Mouse (Mus musculus) hindbrain, embryonic 14.5 days (tissue): ENCODE measurements around the gene Mrps9. TPM values are rescaled to one million over a fixed set of nuclear protein-coding genes. Genes with fewer than 3 reads are reported as not detected.
A peak's percentile ranks its signal among the peaks of the same experiment; 100 is the strongest.

ENCODE experiments used
- ATAC-seq: fragments of 200-750 bp; cut with Nextera tagmentation; 2 replicates; pipeline ENCODE4 v1.8.0; 2017; ENCODE audit warnings: moderate number of reproducible peaks, mild to moderate bottlenecking, moderate TSS enrichment, moderate library complexity; ENCODE audit not compliant: low FRiP score
- DNase-seq: peaks from one replicate; pipeline ENCODE4 v3.0.0-alpha.2; 2015; ENCODE audit warnings: low spot score
- H3K27ac ChIP-seq: fragments of 300-500 bp; sonication (generic); 2 replicates; pipeline ENCODE4 v1.5.1; 2014; ENCODE audit warnings: mild to moderate bottlenecking, moderate library complexity
- H3K27me3 ChIP-seq: fragments of 300-500 bp; sonication (generic); 2 replicates; pipeline ENCODE4 v1.6.1; 2014; ENCODE audit warnings: mild to moderate bottlenecking, low read length, mixed read lengths; ENCODE audit not compliant: control insufficient read depth, insufficient read depth
- H3K36me3 ChIP-seq: fragments of 300-500 bp; sonication (generic); replicated peaks from 2 replicates; pipeline ENCODE4 v1.6.1; 2014; ENCODE audit not compliant: control insufficient read depth, insufficient read depth
- H3K4me1 ChIP-seq: fragments of 300-500 bp; sonication (generic); replicated peaks from 2 replicates; pipeline ENCODE4 v1.6.1; 2014; ENCODE audit warnings: antibody characterized with exemption, low read length, mixed read lengths; ENCODE audit not compliant: control insufficient read depth, insufficient read depth
- H3K4me2 ChIP-seq: fragments of 300-500 bp; sonication (generic); replicated peaks from 2 replicates; pipeline ENCODE4 v1.6.1; 2014; ENCODE audit warnings: mild to moderate bottlenecking, moderate library complexity
- H3K4me3 ChIP-seq: fragments of 300-500 bp; sonication (generic); replicated peaks from 2 replicates; pipeline ENCODE4 v1.5.1; 2014; ENCODE audit warnings: mild to moderate bottlenecking, low read length
- H3K9ac ChIP-seq: fragments of 300-500 bp; sonication (generic); 2 replicates; pipeline ENCODE4 v1.6.1; 2014
- H3K9me3 ChIP-seq: fragments of 300-500 bp; sonication (generic); 2 replicates; pipeline ENCODE4 v1.6.1; 2016; ENCODE audit warnings: low read length; ENCODE audit not compliant: control insufficient read depth
- WGBS: fragments of 180-500 bp; shearing (Covaris S2); extraction: QIAGEN DNeasy Blood & Tissue Kit; methylation state at CpG from one replicate; pipeline ENCODE4 v1.1.7; 2014; 5-methylcytosine and 5-hydroxymethylcytosine counted together
- polyA plus RNA-seq: library from polyadenylated mRNA; unstranded; fragments of >200 nt; fragmentation: Nextera tagmentation; extraction: Ambion mirVana; gene quantifications from 2 replicates; pipeline ENCODE4 v1.2.1, GENCODE M21; 2014

Gene Mrps9
- polyA plus RNA-seq, 1 experiment from 2014 or later, result 29.0 TPM

GRCm38 (mm10) chr1:42888541-42889349 lies 37.7 kb downstream of the Mrps9 start:
- DNase-seq (peak; percentile 48), ATAC-seq (peak; percentile 86)
- Histone ChIP-seq H3K4me3 (no peak overlapping the region), H3K36me3 (no peaks in the 10 kb centered on the region), H3K4me1 (peaks cover 12% of the 10 kb centered on the region), H3K27ac (peak overlapping the region; percentile 34), H3K9ac (peak overlapping the region; percentile 25), H3K27me3 (no peaks in the 10 kb centered on the region), H3K4me2 (peak overlapping the region; percentile 38), H3K9me3 (no peaks in the 10 kb centered on the region)
- 19% methylated on average over 22 of the region's 22 CpGs for WGBS

GRCm38 (mm10) chr1:42889421-42889887 lies 38.4 kb downstream of the Mrps9 start:
- H3K9ac ChIP-seq, result peak overlapping the region; percentile 25; the same call in 1 of the 2 replicates
- peak; percentile 40 for DNase-seq

GRCm38 (mm10) chr1:42894695-42895094 lies 43.7 kb downstream of the Mrps9 start:
- Histone ChIP-seq H3K36me3 (peaks cover 15% of the 10 kb centered on the region), H3K9ac (no peak overlapping the region), H3K27me3 (no peaks in the 10 kb centered on the region), H3K4me2 (no peak overlapping the region), H3K9me3 (no peaks in the 10 kb centered on the region), H3K4me1 (peaks cover under 1% of the 10 kb centered on the region; the same call in 1 of the 2 replicates), H3K27ac (no peak overlapping the region), H3K4me3 (no peak overlapping the region)
- DNase-seq (no peak), ATAC-seq (no peak)

More at GRCm38 (mm10) chr1:42889421-42889887, 38.4 kb downstream of the Mrps9 start:
- ATAC-seq, result peak; percentile 39; the same call in 1 of the 2 replicates
- 25% methylated on average over 7 of the region's 7 CpGs for WGBS
- no peaks in the 10 kb centered on the region for H3K9me3 ChIP-seq
- H3K4me1 ChIP-seq, result peaks cover 12% of the 10 kb centered on the region
- H3K27ac ChIP-seq, result peak overlapping the region; percentile 34
- no peaks in the 10 kb centered on the region for H3K36me3 ChIP-seq
- H3K27me3 ChIP-seq, result no peaks in the 10 kb centered on the region
- H3K4me2 ChIP-seq, result no peak overlapping the region
- no peak overlapping the region for H3K4me3 ChIP-seq

GRCm38 (mm10) chr1:42905148-42905547 lies 54.1 kb downstream of the Mrps9 start:
- WGBS, result 70% methylated on average over 11 of the region's 11 CpGs
- Histone ChIP-seq H3K4me2 (no peak overlapping the region), H3K36me3 (peaks cover 15% of the 10 kb centered on the region), H3K9ac (no peak overlapping the region), H3K27ac (no peak overlapping the region), H3K4me3 (no peak overlapping the region), H3K4me1 (no peaks in the 10 kb centered on the region), H3K27me3 (no peaks in the 10 kb centered on the region), H3K9me3 (no peaks in the 10 kb centered on the region)
- ATAC-seq (no peak), DNase-seq (no peak)

- H3K4me1 ChIP-seq, result no peaks in the 10 kb centered on the region
- no peak overlapping the region for H3K4me3 ChIP-seq
- ATAC-seq (no peak), DNase-seq (no peak)
- H3K27me3 ChIP-seq, result no peaks in the 10 kb centered on the region
- H3K27ac ChIP-seq, result no peak overlapping the region
- H3K36me3 ChIP-seq, result peaks cover 5% of the 10 kb centered on the region; the same call in 1 of the 2 replicates
- no peaks in the 10 kb centered on the region for H3K9me3 ChIP-seq
- H3K4me2 ChIP-seq, result no peak overlapping the region
- 70% methylated on average over 7 of the region's 7 CpGs for WGBS
- no peak overlapping the region for H3K9ac ChIP-seq
These were observed 55.7 kb downstream of the Mrps9 start for GRCm38 (mm10) chr1:42906696-42907095.

GRCm38 (mm10) chr1:42907153-42907552 lies 56.1 kb downstream of the Mrps9 start:
- WGBS, result 52% methylated on average over 4 of the region's 4 CpGs
- peaks cover 5% of the 10 kb centered on the region; the same call in 1 of the 2 replicates for H3K36me3 ChIP-seq

GRCm38 (mm10) chr1:42915062-42915461 lies 64.0 kb downstream of the Mrps9 start:
- Histone ChIP-seq H3K27me3 (no peaks in the 10 kb centered on the region), H3K4me2 (no peak overlapping the region), H3K4me1 (no peaks in the 10 kb centered on the region), H3K9ac (no peak overlapping the region), H3K9me3 (0 out of 2 replicates have a peak, but pooled peaks cover under 1% of the 10 kb centered on the region), H3K36me3 (no peaks in the 10 kb centered on the region), H3K4me3 (no peak overlapping the region), H3K27ac (no peak overlapping the region)
- DNase-seq (peak; percentile 80), ATAC-seq (peak; percentile 84)
- 11% methylated on average over 4 of the region's 4 CpGs for WGBS

More at GRCm38 (mm10) chr1:42907153-42907552, 56.1 kb downstream of the Mrps9 start:
- no peaks in the 10 kb centered on the region for H3K4me1 ChIP-seq
- H3K4me2 ChIP-seq, result no peak overlapping the region
- no peaks in the 10 kb centered on the region for H3K9me3 ChIP-seq
- ATAC-seq (no peak), DNase-seq (no peak)
- no peak overlapping the region for H3K9ac ChIP-seq
- no peak overlapping the region for H3K27ac ChIP-seq
- no peaks in the 10 kb centered on the region for H3K27me3 ChIP-seq
- no peak overlapping the region for H3K4me3 ChIP-seq

GRCm38 (mm10) chr1:42916719-42917118 lies 65.7 kb downstream of the Mrps9 start:
- no peak overlapping the region for H3K4me3 ChIP-seq
- no peak overlapping the region for H3K9ac ChIP-seq
- no peaks in the 10 kb centered on the region for H3K4me1 ChIP-seq
- H3K36me3 ChIP-seq, result no peaks in the 10 kb centered on the region
- H3K27ac ChIP-seq, result no peak overlapping the region
- H3K27me3 ChIP-seq, result no peaks in the 10 kb centered on the region
- H3K9me3 ChIP-seq, result peaks cover 4% of the 10 kb centered on the region; the same call in 1 of the 2 replicates
- WGBS, result 81% methylated on average over 7 of the region's 7 CpGs
- ATAC-seq (no peak), DNase-seq (no peak)
- H3K4me2 ChIP-seq, result no peak overlapping the region

- Histone ChIP-seq H3K4me2 (no peak overlapping the region), H3K36me3 (no peaks in the 10 kb centered on the region), H3K27me3 (no peaks in the 10 kb centered on the region), H3K4me3 (no peak overlapping the region), H3K4me1 (no peaks in the 10 kb centered on the region), H3K9me3 (peaks cover 4% of the 10 kb centered on the region; the same call in 1 of the 2 replicates), H3K27ac (no peak overlapping the region), H3K9ac (no peak overlapping the region)
- no peak for DNase-seq
- 18% methylated on average over 4 of the region's 4 CpGs for WGBS
- ATAC-seq, result no peak
These were observed 66.9 kb downstream of the Mrps9 start for GRCm38 (mm10) chr1:42917908-42918307.
